Mouse (Mus musculus) thymus, adult 2 months (tissue): Measurements from ENCODE around the gene Kank2.

Source experiments
- CTCF ChIP-seq: fragments of 200-500 bp; IDR thresholded peaks from 2 replicates; pipeline ENCODE4 v1.5.1; 2012; ENCODE audit warnings: mild to moderate bottlenecking, control low read depth, low read length, moderate library complexity, borderline replicate concordance; ENCODE audit not compliant: control insufficient read depth, poor library complexity, insufficient read depth; ENCODE audit errors: extremely low read depth
- POLR2A ChIP-seq: fragments of 200-500 bp; IDR thresholded peaks from 2 replicates; pipeline ENCODE4 v1.6.1; 2012; ENCODE audit warnings: mild to moderate bottlenecking, low read length, control low read depth, moderate library complexity; ENCODE audit not compliant: control insufficient read depth, poor library complexity, insufficient read depth; ENCODE audit errors: extremely low read depth

DNA sequence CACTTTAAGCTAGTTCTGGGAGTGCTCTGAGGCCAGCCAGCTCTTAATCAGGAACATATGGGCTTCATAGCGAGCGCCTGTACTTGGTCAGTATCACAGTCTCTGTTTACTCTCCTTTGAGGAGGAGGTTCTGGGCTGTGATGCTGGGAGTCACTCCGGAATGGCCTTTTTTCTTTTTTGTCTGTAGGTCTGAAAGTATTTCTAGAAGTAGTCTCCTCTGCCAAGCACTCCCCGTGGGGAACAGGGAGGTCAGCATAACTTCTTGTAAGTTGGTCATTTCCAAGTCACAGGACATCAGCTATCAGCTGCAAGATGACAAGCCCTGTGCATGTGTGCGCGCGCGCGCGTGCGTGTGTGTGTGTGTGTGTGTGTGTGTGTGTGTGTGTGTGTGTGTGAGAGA is 30.6 kb downstream of the Kank2 start:
- TF ChIP-seq CTCF (no peak), POLR2A (no peak)
